Mouse (Mus musculus) heart, embryonic 12.5 days (tissue): ENCODE results near the gene Vtcn1. TPM values are rescaled to one million over a fixed set of nuclear protein-coding genes. Genes with fewer than 3 reads are reported as not detected.
A peak's percentile ranks its signal among the peaks of the same experiment; 100 is the strongest.

Experiments used
- ATAC-seq: fragments of 200-750 bp; cut with Nextera tagmentation; 2 replicates; pipeline ENCODE4 v1.8.0; 2017; ENCODE audit warnings: moderate TSS enrichment, moderate library complexity; ENCODE audit not compliant: insufficient number of reproducible peaks, low FRiP score
- H3K27ac ChIP-seq: fragments of 300-500 bp; sonication (generic); 2 replicates; pipeline ENCODE4 v1.5.1; 2016; ENCODE audit warnings: mild to moderate bottlenecking, moderate library complexity; ENCODE audit not compliant: poor library complexity, severe bottlenecking
- H3K27me3 ChIP-seq: fragments of 300-500 bp; sonication (generic); replicated peaks from 2 replicates; pipeline ENCODE4 v1.6.1; 2016; ENCODE audit warnings: mild to moderate bottlenecking, moderate library complexity
- H3K36me3 ChIP-seq: fragments of 300-500 bp; sonication (generic); 2 replicates; pipeline ENCODE4 v1.6.1; 2016; ENCODE audit warnings: mild to moderate bottlenecking, moderate library complexity
- H3K4me1 ChIP-seq: fragments of 300-500 bp; sonication (generic); replicated peaks from 2 replicates; pipeline ENCODE4 v1.6.1; 2016; ENCODE audit warnings: mild to moderate bottlenecking
- H3K4me2 ChIP-seq: fragments of 300-500 bp; sonication (generic); 2 replicates; pipeline ENCODE4 v1.6.1; 2016; ENCODE audit warnings: mild to moderate bottlenecking, moderate library complexity
- H3K4me3 ChIP-seq: fragments of 300-500 bp; sonication (generic); 2 replicates; pipeline ENCODE4 v1.5.1; 2016; ENCODE audit warnings: mild to moderate bottlenecking
- H3K9ac ChIP-seq: fragments of 300-500 bp; sonication (generic); 2 replicates; pipeline ENCODE4 v1.6.1; 2016; ENCODE audit warnings: mild to moderate bottlenecking, moderate library complexity
- H3K9me3 ChIP-seq: fragments of 300-500 bp; sonication (generic); replicated peaks from 2 replicates; pipeline ENCODE4 v1.6.1; 2016; ENCODE audit warnings: mild to moderate bottlenecking, moderate library complexity
- WGBS: fragments of 180-500 bp; shearing (Covaris S2); methylation state at CpG from one replicate; pipeline ENCODE4 v1.1.7; 2016; 5-methylcytosine and 5-hydroxymethylcytosine counted together
- polyA plus RNA-seq: library from polyadenylated mRNA; unstranded; fragments of >200 nt; fragmentation: Nextera tagmentation; extraction: Ambion mirVana; gene quantifications from 2 replicates; pipeline ENCODE4 v1.2.1, GENCODE M21; 2016

Vtcn1 gene
- polyA plus RNA-seq, 1 experiment from 2014 or later = 0.17 TPM

- H3K9ac ChIP-seq = peak overlapping the region; percentile 78
- H3K4me3 ChIP-seq = peak overlapping the region; percentile 63
- H3K4me2 ChIP-seq = peak overlapping the region; percentile 76
- peak overlapping the region; percentile 77 for H3K27ac ChIP-seq
- peaks cover 27% of the 10 kb centered on the region for H3K4me1 ChIP-seq
- no peaks in the 10 kb centered on the region for H3K27me3 ChIP-seq
- WGBS = 34% methylated on average over 28 of the region's 28 CpGs
- ATAC-seq = peak; percentile 66
- H3K36me3 ChIP-seq = peaks cover 2% of the 10 kb centered on the region
- no peaks in the 10 kb centered on the region for H3K9me3 ChIP-seq
Measured at GRCm38 (mm10) chr3:100922506-100923375, 97.5 kb downstream of the Vtcn1 start.

GRCm38 (mm10) chr3:100924065-100924732, 98.9 kb downstream of the Vtcn1 start:
- no peak for ATAC-seq
- no peak overlapping the region for H3K27ac ChIP-seq
- no peak overlapping the region for H3K4me2 ChIP-seq
- H3K27me3 ChIP-seq = no peaks in the 10 kb centered on the region
- no peaks in the 10 kb centered on the region for H3K9me3 ChIP-seq
- no peak overlapping the region for H3K9ac ChIP-seq
- H3K36me3 ChIP-seq = peaks cover 16% of the 10 kb centered on the region
- no peak overlapping the region for H3K4me3 ChIP-seq
- peaks cover 27% of the 10 kb centered on the region for H3K4me1 ChIP-seq
- 75% methylated on average over 6 of the region's 6 CpGs for WGBS

- ATAC-seq = no peak
- no peaks in the 10 kb centered on the region for H3K27me3 ChIP-seq
- no peak overlapping the region for H3K4me2 ChIP-seq
- whole genome bisulfite sequencing = 78% methylated on average over 16 of the region's 16 CpGs
- no peak overlapping the region for H3K9ac ChIP-seq
- no peak overlapping the region for H3K27ac ChIP-seq
- H3K9me3 ChIP-seq = no peaks in the 10 kb centered on the region
- H3K36me3 ChIP-seq = peaks cover 25% of the 10 kb centered on the region
- no peak overlapping the region for H3K4me3 ChIP-seq
- peaks cover 27% of the 10 kb centered on the region for H3K4me1 ChIP-seq
Measured at GRCm38 (mm10) chr3:100925176-100925575, 99.9 kb downstream of the Vtcn1 start.

GRCm38 (mm10) chr3:100931332-100932076, 106.2 kb downstream of the Vtcn1 start:
- Histone ChIP-seq H3K27me3 (no peaks in the 10 kb centered on the region), H3K9me3 (no peaks in the 10 kb centered on the region), H3K27ac (no peak overlapping the region), H3K36me3 (peaks cover 83% of the 10 kb centered on the region), H3K4me1 (0 out of 2 replicates have a peak, but pooled peaks cover 5% of the 10 kb centered on the region), H3K4me2 (no peak overlapping the region), H3K4me3 (no peak overlapping the region), H3K9ac (no peak overlapping the region)
- WGBS = 89% methylated on average over 23 of the region's 23 CpGs
- ATAC-seq = no peak

GRCm38 (mm10) chr3:100932077-100932944, 107.1 kb downstream of the Vtcn1 start:
- Histone ChIP-seq H3K4me2 (no peak overlapping the region), H3K9ac (no peak overlapping the region), H3K4me3 (no peak overlapping the region), H3K9me3 (no peaks in the 10 kb centered on the region), H3K4me1 (no peaks in the 10 kb centered on the region), H3K27ac (no peak overlapping the region), H3K27me3 (no peaks in the 10 kb centered on the region), H3K36me3 (peaks cover 84% of the 10 kb centered on the region)
- no peak for ATAC-seq
- 68% methylated on average over 11 of the region's 11 CpGs for WGBS

GRCm38 (mm10) chr3:100935521-100935920, 110.3 kb downstream of the Vtcn1 start:
- no peak overlapping the region for H3K4me2 ChIP-seq
- no peaks in the 10 kb centered on the region for H3K9me3 ChIP-seq
- no peaks in the 10 kb centered on the region for H3K27me3 ChIP-seq
- no peak overlapping the region for H3K4me3 ChIP-seq
- ATAC-seq = no peak
- H3K27ac ChIP-seq = no peak overlapping the region
- peaks cover 87% of the 10 kb centered on the region for H3K36me3 ChIP-seq
- H3K4me1 ChIP-seq = no peaks in the 10 kb centered on the region
- WGBS = 88% methylated on average over 6 of the region's 6 CpGs
- H3K9ac ChIP-seq = no peak overlapping the region

GRCm38 (mm10) chr3:100936201-100936600, 110.9 kb downstream of the Vtcn1 start:
- Histone ChIP-seq H3K9ac (no peak overlapping the region), H3K27ac (no peak overlapping the region), H3K9me3 (no peaks in the 10 kb centered on the region), H3K4me2 (no peak overlapping the region), H3K4me1 (no peaks in the 10 kb centered on the region), H3K36me3 (peaks cover 87% of the 10 kb centered on the region), H3K27me3 (no peaks in the 10 kb centered on the region), H3K4me3 (no peak overlapping the region)
- 94% methylated on average over 6 of the region's 6 CpGs for WGBS
- no peak for ATAC-seq

- H3K27ac ChIP-seq = no peak overlapping the region
- H3K27me3 ChIP-seq = no peaks in the 10 kb centered on the region
- ATAC-seq = no peak
- H3K9ac ChIP-seq = no peak overlapping the region
- H3K4me3 ChIP-seq = no peak overlapping the region
- H3K4me2 ChIP-seq = no peak overlapping the region
- WGBS = 91% methylated on average over 4 of the region's 4 CpGs
- H3K9me3 ChIP-seq = no peaks in the 10 kb centered on the region
- peaks cover 82% of the 10 kb centered on the region for H3K36me3 ChIP-seq
- H3K4me1 ChIP-seq = no peaks in the 10 kb centered on the region
Measured at GRCm38 (mm10) chr3:100938211-100938610, 113.0 kb downstream of the Vtcn1 start.

- Histone ChIP-seq H3K27me3 (no peaks in the 10 kb centered on the region), H3K4me3 (no peak overlapping the region), H3K9ac (no peak overlapping the region), H3K4me1 (no peaks in the 10 kb centered on the region), H3K9me3 (no peaks in the 10 kb centered on the region), H3K4me2 (no peak overlapping the region), H3K36me3 (peaks cover 84% of the 10 kb centered on the region), H3K27ac (no peak overlapping the region)
- WGBS = 86% methylated on average over 4 of the region's 4 CpGs
- no peak for ATAC-seq
Measured at GRCm38 (mm10) chr3:100940496-100941037, 115.3 kb downstream of the Vtcn1 start.
